Mouse (Mus musculus) mouse embryonic stem cell (cell line): ENCODE measurements around the gene Olfr1500.
"Not testable (repeated sequence)": the region's sequence is repeated elsewhere in the genome, so short reads cannot be mapped to it uniquely, and the experiment has no call there.

Experiments used
- in situ Hi-C, 2 experiments: fragments of 300-500 bp; cut with MboI; formaldehyde crosslinking; loops; 1 replicate in 1 of 2; 3 replicates in 1 of 2; pipeline ENCODE4 v1.14.3; 2019 to 2020; ENCODE audit warnings: low sequenced_read_pairs in 2 of 2, low pct_unique_long_range_greater_than_20kb in 1 of 2, mixed read lengths in 1 of 2; ENCODE audit not compliant: unreplicated experiment in 1 of 2

Olfr1500 gene

DNA sequence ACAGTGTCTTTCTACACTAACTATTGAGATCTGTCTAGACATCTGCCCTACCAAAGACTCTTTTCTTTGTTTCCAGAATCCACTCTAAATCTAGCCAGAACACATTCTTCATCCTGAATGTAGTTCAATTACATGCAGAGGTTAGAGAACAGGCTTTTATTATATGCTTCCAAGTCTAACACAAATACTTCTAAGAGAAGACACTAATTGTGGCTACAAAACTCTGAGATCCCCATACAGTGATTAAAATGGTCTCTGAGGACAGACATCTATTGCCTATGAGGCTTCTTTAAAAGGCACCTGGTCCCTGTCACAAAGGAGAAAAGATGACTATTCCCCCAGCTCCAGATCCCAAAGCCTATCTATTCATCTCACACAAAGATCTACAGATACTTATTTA is at the start of gene Olfr1500:
TSS of gene Olfr1500 (minus strand) at position 101 of the 400 bp plus-strand sequence.
- in situ Hi-C loops = no loop called here

DNA sequence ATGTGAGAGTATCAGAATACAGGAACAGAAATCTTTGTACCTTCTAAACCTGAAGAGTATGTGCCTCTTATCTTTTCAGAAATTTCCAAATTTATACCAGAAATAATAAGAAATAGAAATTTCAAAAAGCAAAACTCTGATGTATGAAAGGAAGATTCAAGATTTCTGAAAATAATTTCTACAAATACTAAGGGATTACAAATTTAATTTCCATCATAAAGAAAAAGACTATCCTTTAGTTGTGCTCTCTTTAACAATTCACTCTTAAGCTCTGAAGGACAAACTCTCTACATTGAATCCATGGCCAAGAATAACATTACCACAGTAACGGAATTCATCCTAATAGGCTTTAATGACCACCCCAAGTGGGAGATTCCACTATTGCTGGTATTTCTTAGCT is 31.2 kb upstream of the Olfr1500 start, which contains the start of gene Olfr1502:
TSS of gene Olfr1502 (plus strand) at position 301 of the 400 bp plus-strand sequence.
- in situ Hi-C loops = no loop called here

DNA sequence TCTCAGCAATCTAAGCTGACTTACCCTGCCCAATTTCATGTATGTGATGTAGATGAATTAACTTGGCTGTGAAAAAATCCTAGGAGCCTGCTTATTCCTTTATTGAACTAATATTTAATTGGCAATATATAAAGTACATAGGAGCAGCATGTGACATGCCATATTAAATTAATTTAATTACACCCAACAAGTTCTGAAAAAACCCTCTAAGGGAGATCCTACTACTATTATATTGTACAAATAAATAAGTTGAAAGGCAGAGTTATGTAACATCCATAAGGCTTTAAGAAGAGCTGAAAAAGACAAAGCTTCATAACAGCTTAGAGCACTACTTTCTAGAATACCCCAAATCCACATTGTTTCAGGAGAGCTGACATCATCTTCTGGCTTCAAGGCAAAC is 20.3 kb upstream of the Olfr1500 start, which contains the start of gene Olfr1501:
TSS of gene Olfr1501 (minus strand) at position 101 of the 400 bp plus-strand sequence.
- in situ Hi-C loops = not testable (repeated sequence)

DNA sequence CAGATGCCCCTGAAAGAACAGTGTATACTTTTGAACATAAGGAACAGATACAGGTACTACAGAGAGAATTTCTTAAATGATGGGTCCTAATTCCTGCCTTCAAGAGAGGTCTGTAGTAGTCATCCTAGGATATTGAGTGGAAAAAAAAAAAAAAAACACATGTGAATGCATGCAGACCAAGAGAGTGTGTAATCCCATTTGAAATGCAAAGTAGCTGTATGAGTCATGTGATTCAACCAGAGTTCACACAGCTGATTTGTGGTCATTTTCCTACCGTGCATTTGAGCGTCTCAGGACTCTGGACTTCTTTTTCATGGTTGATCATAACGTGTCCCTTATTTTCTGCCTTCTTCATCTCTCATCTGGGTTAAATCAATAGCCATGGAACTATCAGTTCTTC is 1.8 kb downstream of the Olfr1500 start:
- in situ Hi-C loops = no loop called here

DNA sequence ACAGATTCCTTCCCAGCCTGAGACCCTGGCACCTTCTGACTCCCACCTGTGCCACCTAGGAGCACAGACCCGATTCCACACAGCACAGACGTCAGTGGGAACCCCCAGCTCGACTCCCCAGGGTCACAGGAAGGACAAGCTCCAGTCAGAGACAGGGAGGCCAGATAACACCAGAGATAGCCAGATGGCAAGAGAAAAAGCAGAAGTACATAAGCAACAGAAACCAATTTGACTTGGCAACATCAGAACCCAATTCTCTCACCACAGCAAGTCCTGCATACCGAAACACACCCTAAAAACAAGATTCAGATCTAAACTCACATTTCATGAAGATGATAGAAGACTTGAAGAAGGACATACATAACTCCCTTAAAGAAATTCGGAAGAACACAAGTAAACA is 9.4 kb downstream of the Olfr1500 start:
- in situ Hi-C loops = no loop called here

DNA sequence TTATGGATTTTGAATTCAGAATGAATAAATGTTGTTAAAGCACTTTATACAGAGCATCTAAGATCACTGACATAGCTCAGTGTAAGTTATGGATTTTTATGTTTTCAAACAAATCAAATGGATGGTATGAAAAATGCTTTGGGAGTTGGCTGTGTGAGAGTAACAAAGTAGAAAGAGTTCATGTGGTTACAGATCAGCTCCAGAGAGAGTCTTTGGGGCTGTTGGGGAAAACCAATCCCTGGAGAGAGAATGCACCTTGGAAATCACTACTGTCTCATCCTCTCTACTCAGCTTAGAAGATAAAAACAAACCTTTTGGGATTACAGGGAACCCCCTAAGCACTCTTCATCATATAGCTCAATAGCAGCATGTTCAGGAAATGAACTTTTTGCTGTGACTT is 10.9 kb downstream of the Olfr1500 start, which contains the start of gene Olfr1499:
TSS of gene Olfr1499 (minus strand) at position 101 of the 400 bp plus-strand sequence.
- in situ Hi-C loops = no loop called here

DNA sequence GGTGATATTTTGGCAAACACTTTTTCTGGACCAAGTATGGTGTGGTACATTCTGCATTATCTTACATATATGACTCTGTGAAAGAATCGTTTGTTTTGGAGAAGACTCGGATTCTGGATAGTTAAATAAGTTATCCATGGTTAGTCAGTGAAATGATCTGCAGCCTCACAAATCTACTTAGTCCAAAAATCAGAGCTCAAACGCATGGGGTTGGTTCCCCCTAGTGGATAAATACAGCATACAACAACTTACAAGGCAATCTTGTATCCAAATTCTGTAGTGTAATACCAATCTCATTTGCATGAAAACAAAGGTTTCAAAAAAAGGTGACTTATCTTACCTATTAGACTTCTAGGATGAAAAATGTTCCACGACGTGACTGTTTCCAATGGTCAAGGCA is 11.5 kb downstream of the Olfr1500 start:
- in situ Hi-C loops = no loop called here

DNA sequence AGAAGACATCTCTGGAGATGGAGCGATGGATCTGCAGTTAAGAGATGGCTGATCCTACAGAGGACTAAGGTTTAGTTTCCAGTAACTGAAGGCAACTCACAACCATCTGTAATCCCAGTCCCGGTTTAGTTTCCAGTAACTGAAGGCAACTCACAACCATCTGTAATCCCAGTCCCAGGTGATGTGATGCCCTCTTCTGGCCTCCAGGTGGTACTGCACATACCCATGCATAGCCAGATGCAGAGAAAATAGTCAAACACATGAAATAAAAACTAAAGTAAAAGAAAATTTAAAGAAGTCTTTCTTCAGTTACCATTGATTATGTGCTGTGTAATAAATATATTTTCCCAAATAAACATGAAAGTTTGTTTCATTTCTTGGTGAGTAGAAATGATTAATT is 17.5 kb downstream of the Olfr1500 start:
- in situ Hi-C loops = no loop called here

DNA sequence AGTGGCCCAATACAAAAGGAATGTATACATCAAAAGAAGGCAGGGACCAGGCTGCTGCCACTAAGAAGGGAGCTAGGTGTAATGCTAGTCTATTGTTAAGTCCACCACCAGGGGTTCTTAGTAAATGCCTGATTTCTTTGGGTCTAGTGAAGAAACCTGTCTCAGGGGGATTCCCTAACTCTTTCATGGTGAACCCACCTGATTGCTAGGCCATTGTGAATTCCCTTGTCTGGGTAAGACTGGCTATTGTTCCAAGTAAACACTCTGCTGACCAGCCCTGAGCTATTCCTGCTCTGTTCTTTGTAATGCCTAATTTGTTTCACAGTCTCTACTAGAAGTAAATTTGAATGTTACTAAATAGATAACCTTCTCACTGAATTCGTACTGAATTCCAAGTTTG is 24.8 kb downstream of the Olfr1500 start:
- in situ Hi-C loops = not testable (repeated sequence)

DNA sequence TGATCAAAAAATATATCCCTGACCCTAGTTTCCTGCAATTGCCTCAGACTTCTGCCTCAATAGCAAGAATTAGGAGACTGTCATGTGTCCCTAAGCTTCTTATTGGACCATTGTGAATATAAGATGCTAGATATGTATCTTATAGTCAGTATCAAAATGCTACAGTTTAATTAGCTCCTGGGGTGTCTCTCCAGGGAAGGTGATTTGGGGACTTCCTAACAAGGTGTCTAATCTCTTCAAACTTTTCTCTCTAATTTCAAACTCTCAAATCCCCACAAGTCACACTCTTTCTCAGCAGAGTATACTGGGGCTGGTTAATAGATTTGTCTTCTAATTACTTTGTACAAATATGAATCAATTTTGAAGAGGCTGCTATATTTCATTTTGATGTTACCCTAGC is 32.2 kb downstream of the Olfr1500 start, which contains the start of gene Olfr1497:
TSS of gene Olfr1497 (minus strand) at position 101 of the 400 bp plus-strand sequence.
- in situ Hi-C loops = no loop called here

DNA sequence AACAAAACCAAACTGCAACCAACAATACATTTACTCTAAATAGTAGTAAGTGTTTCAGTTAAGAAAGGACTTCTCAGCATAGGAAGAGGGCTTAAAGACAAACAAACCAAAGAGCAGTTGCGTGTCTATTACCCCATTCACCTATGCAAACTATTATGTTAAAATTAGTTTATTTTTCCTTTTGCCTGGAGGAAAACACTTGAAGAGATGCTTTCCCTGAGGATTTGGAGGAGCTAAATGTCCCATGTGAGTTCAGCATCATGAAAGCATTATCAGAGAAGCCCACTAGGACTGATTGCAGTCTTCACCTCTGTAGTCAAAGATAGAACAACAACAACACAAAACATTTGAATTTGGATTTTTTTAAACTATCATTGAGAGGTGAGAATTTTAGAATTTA is 52.7 kb downstream of the Olfr1500 start, which contains the start of gene Olfr1496:
TSS of gene Olfr1496 (plus strand) at position 301 of the 400 bp plus-strand sequence.
- in situ Hi-C loops = no loop called here
